Mouse (Mus musculus): ENCODE measurements around the gene Ubxn1. TPM values are rescaled to one million over a fixed set of nuclear protein-coding genes. Genes with fewer than 3 reads are reported as not detected.
A peak's percentile ranks its signal among the peaks of the same experiment; 100 is the strongest.
"Not testable (repeated sequence)": the region's sequence is repeated elsewhere in the genome, so short reads cannot be mapped to it uniquely, and the experiment has no call there.

Ubxn1 gene
- polyA plus RNA-seq, 1 experiment, result 101 TPM

DNA sequence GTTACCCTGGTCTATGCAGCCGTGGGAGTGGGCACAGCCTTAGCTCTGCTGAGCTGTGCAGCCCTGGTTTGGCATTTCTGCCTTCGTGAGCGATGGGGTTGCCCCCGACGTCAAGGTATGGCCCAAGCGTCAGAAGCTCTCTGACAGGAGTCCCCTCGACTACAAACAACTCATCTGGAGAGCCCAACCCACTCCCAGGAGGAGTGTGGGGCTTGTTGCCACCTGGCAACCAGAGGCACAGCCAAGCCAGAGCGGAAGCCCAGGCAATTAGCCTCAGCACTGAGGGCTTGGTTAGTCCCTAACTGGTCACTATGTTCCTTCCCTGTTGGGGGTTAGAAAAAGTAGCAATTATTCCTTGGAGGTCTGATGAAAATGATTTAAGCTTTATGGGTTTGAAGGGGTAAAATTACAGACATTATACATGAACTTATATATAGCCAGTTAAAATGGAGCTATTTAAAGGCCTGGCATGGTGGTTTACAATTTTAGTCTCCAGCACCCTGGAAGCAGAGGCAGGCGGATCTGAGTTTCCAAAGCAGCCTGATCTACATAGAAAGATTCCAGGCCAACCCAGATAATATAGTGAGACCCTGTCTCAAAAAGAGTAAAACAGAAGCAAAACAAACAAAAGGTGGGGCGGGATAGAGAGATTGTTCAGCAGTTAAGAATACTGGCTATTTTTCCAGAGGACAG is 18.9 kb upstream of the Ubxn1 start:
- no peak for DNase-seq

DNA sequence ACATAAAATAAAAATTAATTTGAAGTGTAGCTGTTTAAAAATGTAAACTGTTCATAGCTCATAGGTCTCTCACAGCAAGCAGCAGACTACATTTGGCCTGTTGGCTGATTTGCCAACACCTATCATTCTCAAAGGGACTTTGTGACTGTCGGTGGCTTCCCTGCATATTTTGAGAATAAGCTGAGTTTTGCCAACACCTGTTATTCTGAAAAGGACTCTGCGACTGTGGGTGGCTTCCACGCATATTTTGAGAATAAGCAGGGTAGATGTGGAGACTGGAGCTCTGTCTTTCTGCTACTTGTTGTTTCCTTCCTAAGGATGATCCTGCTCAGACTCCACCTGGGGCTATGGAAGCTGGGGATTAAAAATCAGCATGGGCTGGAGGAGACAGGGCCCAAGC is 18.2 kb upstream of the Ubxn1 start:
- no peak for DNase-seq
- Histone ChIP-seq H3K4me3 (replicated peaks; ENCODE audit: extremely low read depth, low read depth, low read length) (no peak overlapping the region), H3K4me1 (ENCODE audit: control insufficient read depth, insufficient read depth, low read length) (no peaks in the 10 kb centered on the region)
- TF ChIP-seq CTCF (IDR thresholded peaks at IDR 0.05; ENCODE audit: insufficient read depth, low read length) (no peak), POLR2A (IDR thresholded peaks at IDR 0.05; ENCODE audit: borderline replicate concordance, extremely low read depth, low read depth, low read length) (no peak)
- 77% methylated on average over 3 of the region's 3 CpGs for WGBS

More for the DNA sequence above, 18.9 kb upstream of the Ubxn1 start:
- 57% methylated on average over 10 of the region's 10 CpGs for WGBS
- TF ChIP-seq CTCF (IDR thresholded peaks at IDR 0.05; ENCODE audit: insufficient read depth, low read length) (no peak), POLR2A (IDR thresholded peaks at IDR 0.05; ENCODE audit: borderline replicate concordance, extremely low read depth, low read depth, low read length) (no peak)
- no peaks in the 10 kb centered on the region for H3K4me1 ChIP-seq (ENCODE audit: control insufficient read depth, insufficient read depth, low read length)
- peak overlapping the region; percentile 3 for H3K4me3 ChIP-seq (replicated peaks; ENCODE audit: extremely low read depth, low read depth, low read length)

DNA sequence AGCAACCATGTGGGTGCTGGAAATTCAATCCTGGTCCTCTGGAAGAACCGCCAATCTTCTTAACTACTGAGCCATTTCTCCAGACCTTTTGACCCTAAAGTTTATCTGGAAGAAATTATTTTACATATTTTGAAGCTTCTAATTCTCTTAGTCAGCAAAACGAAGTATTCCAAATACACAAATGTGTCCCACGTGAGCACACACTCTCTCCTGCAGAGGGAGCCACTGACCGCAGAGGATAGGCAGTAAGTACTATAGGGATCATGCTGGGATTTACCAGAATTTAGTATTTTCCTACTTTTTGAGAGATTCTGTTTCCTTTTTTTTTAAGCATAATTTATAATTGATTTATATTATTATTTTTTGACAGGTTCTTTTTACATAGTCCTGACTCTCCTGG is 13.6 kb upstream of the Ubxn1 start:
- 31% methylated on average over 4 of the region's 4 CpGs for WGBS
- no peak for DNase-seq

DNA sequence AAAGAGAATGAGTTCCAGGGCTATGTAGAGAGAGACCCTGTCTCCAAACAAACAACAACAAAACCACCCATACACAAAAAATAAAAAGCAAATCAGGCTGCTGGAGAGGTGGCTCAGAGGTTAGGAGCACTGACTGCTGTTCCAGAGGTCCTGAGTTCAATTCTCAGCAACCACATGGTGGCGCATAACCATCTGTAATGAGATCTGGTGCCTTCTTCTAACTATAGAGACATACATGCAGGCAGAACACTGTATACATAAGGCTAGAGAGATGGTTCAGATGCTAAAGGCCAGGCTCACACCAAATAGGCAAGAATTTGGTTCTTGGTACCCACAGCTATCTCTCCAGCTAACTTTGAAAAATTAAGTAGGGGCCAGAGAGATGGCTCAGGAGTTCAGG is 12.3 kb upstream of the Ubxn1 start:
- no peak for DNase-seq
- TF ChIP-seq CTCF (IDR thresholded peaks at IDR 0.05; ENCODE audit: insufficient read depth, low read length) (no peak), POLR2A (IDR thresholded peaks at IDR 0.05; ENCODE audit: borderline replicate concordance, extremely low read depth, low read depth, low read length) (no peak)
- H3K4me1 ChIP-seq (ENCODE audit: control insufficient read depth, insufficient read depth, low read length), result no peaks in the 10 kb centered on the region
- H3K4me3 ChIP-seq (replicated peaks; ENCODE audit: extremely low read depth, low read depth, low read length), result no peak overlapping the region
- WGBS, result 25% methylated on average over 1 of the region's 1 CpGs

More for the DNA sequence above, 13.6 kb upstream of the Ubxn1 start:
- TF ChIP-seq CTCF (IDR thresholded peaks at IDR 0.05; ENCODE audit: insufficient read depth, low read length) (peak; percentile 86), POLR2A (IDR thresholded peaks at IDR 0.05; ENCODE audit: borderline replicate concordance, extremely low read depth, low read depth, low read length) (no peak)
- no peak overlapping the region for H3K4me3 ChIP-seq (replicated peaks; ENCODE audit: extremely low read depth, low read depth, low read length)
- no peaks in the 10 kb centered on the region for H3K4me1 ChIP-seq (ENCODE audit: control insufficient read depth, insufficient read depth, low read length)

DNA sequence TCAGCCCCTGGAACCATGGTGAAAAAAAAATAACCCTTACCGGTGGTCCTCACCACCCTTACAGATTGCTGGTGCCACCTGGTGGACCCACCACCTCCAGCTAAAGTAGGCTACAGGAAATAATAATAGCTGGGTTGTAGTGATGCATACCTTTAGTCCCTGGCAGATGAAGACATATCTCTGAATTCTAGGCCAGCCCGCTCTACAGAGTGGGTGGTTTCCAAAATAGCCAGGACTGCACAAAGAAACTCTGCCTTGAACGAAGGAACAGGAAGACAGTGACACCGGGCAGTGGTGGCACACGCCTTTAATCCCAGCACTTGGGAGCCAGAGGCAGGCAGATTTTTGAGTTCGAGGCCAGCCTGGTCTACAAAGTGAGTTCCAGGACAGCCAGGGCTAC is 7.0 kb upstream of the Ubxn1 start:
- H3K4me1 ChIP-seq (ENCODE audit: control insufficient read depth, insufficient read depth, low read length), result no peaks in the 10 kb centered on the region
- H3K4me3 ChIP-seq (replicated peaks; ENCODE audit: extremely low read depth, low read depth, low read length), result no peak overlapping the region
- no peak for DNase-seq
- 74% methylated on average over 6 of the region's 6 CpGs for WGBS
- TF ChIP-seq CTCF (IDR thresholded peaks at IDR 0.05; ENCODE audit: insufficient read depth, low read length) (no peak), POLR2A (IDR thresholded peaks at IDR 0.05; ENCODE audit: borderline replicate concordance, extremely low read depth, low read depth, low read length) (no peak)

DNA sequence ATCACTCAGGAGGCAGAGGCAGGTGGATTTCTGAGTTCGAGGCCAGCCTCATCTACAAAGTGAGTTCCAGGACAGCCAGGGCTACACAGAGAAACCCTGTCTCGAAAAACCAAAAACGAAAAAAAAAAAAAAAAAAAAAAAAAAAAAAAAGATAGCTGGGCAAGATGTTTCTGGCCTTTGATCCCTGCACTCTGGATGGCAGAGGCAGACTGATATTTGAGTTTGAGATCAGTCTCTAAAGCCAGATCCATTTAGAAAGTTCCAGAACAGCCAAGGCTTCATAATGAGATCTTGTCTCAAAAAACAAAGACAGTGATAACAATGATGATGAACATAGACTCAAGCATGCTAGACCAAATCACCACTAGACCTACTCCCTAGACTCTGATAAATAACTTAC is 915 bp upstream of the Ubxn1 start:
- not testable (repeated sequence) for H3K4me3 ChIP-seq (replicated peaks; ENCODE audit: extremely low read depth, low read depth, low read length); DNase-seq; H3K4me1 ChIP-seq (ENCODE audit: control insufficient read depth, insufficient read depth, low read length)
- 73% methylated on average over 3 of the region's 3 CpGs for WGBS

DNA sequence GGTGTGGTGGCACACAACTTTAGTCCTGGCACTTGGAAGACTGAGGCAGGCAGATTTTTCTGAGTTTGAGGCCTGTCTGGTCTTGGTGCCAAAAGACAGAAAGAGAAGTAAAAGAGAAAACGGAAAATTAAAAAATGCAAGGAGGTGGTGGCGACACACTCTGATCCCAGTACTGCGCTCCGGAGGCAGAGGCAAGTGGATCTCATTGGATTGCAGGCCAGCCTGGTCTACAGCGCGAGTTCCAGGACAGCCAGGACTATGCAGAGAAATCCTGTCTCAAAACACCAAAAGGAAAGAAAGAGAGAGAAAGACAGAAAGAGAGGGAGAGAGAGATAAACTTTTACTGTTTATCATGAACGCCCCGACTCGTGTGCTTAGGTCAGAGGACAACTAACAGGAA is 458 bp upstream of the Ubxn1 start:
- TF ChIP-seq POLR2A (IDR thresholded peaks at IDR 0.05; ENCODE audit: borderline replicate concordance, extremely low read depth, low read depth, low read length) (no peak), CTCF (IDR thresholded peaks at IDR 0.05; ENCODE audit: insufficient read depth, low read length) (no peak)

DNA sequence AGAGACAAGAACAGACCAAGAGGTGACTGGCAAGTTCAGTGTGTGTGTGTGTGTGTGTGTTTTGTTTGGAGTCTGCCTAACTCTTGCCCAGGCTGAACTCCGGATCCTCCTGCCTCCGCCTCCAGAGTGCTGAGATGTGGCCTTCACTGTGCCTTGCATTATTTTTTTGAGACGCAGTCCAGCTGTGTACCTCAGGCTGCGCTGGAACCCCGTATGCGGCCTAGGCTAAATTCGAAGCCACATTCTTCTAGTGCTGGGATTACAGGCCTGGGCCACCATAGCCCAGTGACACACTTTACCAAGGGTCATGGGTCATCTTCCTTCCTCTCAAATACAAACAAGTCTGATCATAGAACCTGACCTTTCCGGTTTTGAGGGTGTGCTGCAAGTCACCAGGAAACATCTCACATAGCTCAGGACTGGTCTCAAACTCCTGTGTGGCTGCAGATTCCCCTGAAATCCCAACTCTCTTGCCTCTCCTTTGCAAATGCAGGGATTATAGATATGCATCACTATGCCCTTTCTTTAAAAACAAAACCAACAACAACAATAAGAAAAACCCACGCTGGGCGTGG is 1.1 kb downstream of the Ubxn1 start:
- WGBS, result 57% methylated on average over 10 of the region's 10 CpGs
- no peak for DNase-seq
- Histone ChIP-seq H3K4me1 (ENCODE audit: control insufficient read depth, insufficient read depth, low read length) (no peaks in the 10 kb centered on the region; the same call in 1 of the 2 replicates), H3K4me3 (replicated peaks; ENCODE audit: extremely low read depth, low read depth, low read length) (peak overlapping the region; percentile 72)
- TF ChIP-seq CTCF (IDR thresholded peaks at IDR 0.05; ENCODE audit: insufficient read depth, low read length) (no peak), POLR2A (IDR thresholded peaks at IDR 0.05; ENCODE audit: borderline replicate concordance, extremely low read depth, low read depth, low read length) (no peak)

More for the DNA sequence above, 458 bp upstream of the Ubxn1 start:
- WGBS, result 20% methylated on average over 9 of the region's 9 CpGs
- Histone ChIP-seq H3K4me1 (ENCODE audit: control insufficient read depth, insufficient read depth, low read length) (no peaks in the 10 kb centered on the region; the same call in 1 of the 2 replicates), H3K4me3 (replicated peaks; ENCODE audit: extremely low read depth, low read depth, low read length) (peak overlapping the region; percentile 72)
- no peak for DNase-seq

DNA sequence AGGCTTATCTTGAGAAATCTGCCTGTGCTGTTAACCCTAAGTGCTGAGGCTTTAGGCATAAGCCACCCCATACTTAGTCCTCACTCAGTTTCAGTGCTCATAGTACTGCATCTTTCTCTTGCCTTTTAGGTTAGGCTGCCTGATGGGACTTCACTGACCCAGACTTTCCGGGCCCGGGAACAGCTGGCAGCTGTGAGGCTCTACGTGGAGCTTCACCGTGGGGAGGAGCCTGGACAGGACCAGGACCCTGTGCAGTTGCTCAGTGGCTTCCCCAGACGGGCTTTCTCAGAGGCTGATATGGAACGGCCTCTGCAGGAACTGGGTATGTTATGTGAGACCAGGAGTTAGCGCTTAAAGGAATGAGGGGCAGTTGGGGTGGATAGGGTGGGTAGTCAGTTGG is 3.7 kb downstream of the Ubxn1 start:
- WGBS, result 89% methylated on average over 7 of the region's 7 CpGs
- Histone ChIP-seq H3K4me1 (ENCODE audit: control insufficient read depth, insufficient read depth, low read length) (peaks cover 3% of the 10 kb centered on the region), H3K4me3 (replicated peaks; ENCODE audit: extremely low read depth, low read depth, low read length) (no peak overlapping the region)
- DNase-seq, result no peak
- TF ChIP-seq POLR2A (IDR thresholded peaks at IDR 0.05; ENCODE audit: borderline replicate concordance, extremely low read depth, low read depth, low read length) (no peak), CTCF (IDR thresholded peaks at IDR 0.05; ENCODE audit: insufficient read depth, low read length) (no peak)

All from lung, adult 2 months (tissue).